Mouse (Mus musculus) embryo, embryonic 10.5 days (tissue): ENCODE measurements around the gene AC129217.1.

Source experiments
- DNase-seq: peaks from one replicate; pipeline ENCODE4 v3.0.0-alpha.2; 2015; ENCODE audit warnings: low spot score

Gene AC129217.1

GRCm38 (mm10) chr19:8870838-8871237 lies 41.3 kb downstream of the AC129217.1 start:
- no peak for DNase-seq

- DNase-seq: peak; percentile 99
Measured at GRCm38 (mm10) chr19:8871267-8872186, 42.0 kb downstream of the AC129217.1 start, which contains the start of gene Ubxn1. Gene Ubxn1 (plus strand): TSS chr19:8871496.

- DNase-seq: no peak
Measured at GRCm38 (mm10) chr19:8872266-8872840, 42.8 kb downstream of the AC129217.1 start.

GRCm38 (mm10) chr19:8875031-8875430 lies 45.5 kb downstream of the AC129217.1 start:
- no peak for DNase-seq

DNA sequence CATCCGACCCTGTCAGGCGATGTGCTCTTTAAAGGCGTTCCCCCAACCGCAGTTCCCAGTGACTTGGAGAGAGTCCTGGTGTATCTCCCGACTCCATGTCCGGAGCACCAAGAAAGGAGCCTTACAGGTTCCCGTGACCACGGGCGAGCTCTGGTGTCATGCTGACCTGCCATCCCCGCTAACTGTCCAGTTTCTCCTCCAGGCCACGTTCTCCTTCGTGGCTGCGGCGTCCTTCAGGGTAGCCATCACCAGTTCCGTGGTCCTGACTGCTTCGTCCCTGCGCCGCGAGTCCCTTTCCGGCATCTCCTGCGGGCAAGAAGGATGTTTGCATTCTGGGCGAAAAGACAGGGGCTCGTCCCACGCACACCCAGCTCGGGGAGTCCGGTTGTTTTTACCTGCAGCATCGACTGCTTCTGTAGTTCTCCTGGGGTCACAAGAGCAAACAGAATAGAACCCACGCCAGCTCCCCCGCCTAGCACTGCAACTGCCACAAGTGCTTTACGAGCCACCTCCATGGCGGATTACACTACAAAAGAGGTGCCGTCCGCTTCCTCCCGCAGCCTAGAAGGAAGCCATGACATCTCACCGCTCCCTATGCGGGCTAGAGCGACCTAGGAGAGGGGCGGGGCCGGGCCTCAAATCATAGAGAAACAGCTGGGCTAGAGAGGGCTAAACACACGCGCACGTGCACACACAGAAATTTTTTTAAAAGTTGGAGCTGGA lies 50.9 kb downstream of the AC129217.1 start, which contains the start of gene Uqcc3:
Gene Uqcc3, minus strand, starts transcription at position 613 of the 723 bp plus-strand sequence.
- peak; percentile 96 for DNase-seq

DNA sequence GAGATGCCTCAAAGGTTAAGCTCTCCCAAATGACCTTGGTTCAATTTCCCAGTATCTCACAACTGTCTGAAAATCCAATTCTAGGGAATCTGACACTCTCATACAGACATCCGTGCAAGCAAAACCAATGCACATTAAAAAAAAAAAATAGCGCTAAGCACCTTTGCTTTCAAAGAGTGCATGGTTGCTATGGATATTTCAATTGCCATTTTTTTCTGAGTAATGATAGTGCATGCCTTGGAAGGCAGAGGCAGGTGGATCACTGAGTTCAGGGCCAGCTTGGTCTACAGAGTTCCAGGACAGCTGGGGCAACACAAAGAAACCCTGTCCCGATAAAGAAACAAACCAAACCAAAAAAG lies 51.4 kb downstream of the AC129217.1 start:
- DNase-seq: no peak

DNA sequence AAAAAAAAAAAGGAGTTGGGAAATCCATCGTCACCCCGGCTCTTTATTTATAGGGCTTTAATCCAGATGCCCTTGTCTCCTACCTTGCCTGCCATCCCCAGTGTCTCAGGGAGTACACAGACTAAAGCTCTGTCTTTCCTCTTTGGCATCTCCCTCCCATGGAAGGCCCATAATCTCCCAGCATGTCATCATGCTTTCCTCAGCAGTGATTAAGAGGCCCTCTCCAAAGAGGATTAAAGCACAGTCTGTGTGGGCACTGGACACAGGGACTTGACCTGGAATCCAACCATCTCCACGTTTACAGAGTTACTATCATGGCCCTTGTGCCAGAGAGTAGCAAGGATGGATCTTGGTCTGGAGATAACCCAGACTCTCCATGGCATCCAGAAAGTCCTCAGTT lies 54.0 kb downstream of the AC129217.1 start, which contains the start of the genes Lbhd1 and Gm49403:
Gene Lbhd1, plus strand, starts transcription at position 117 of the 400 bp plus-strand sequence.
Gene Gm49403, plus strand, starts transcription at position 315 of the 400 bp plus-strand sequence.
- no peak for DNase-seq

GRCm38 (mm10) chr19:8886916-8887584 lies 57.5 kb downstream of the AC129217.1 start:
- no peak for DNase-seq

DNA sequence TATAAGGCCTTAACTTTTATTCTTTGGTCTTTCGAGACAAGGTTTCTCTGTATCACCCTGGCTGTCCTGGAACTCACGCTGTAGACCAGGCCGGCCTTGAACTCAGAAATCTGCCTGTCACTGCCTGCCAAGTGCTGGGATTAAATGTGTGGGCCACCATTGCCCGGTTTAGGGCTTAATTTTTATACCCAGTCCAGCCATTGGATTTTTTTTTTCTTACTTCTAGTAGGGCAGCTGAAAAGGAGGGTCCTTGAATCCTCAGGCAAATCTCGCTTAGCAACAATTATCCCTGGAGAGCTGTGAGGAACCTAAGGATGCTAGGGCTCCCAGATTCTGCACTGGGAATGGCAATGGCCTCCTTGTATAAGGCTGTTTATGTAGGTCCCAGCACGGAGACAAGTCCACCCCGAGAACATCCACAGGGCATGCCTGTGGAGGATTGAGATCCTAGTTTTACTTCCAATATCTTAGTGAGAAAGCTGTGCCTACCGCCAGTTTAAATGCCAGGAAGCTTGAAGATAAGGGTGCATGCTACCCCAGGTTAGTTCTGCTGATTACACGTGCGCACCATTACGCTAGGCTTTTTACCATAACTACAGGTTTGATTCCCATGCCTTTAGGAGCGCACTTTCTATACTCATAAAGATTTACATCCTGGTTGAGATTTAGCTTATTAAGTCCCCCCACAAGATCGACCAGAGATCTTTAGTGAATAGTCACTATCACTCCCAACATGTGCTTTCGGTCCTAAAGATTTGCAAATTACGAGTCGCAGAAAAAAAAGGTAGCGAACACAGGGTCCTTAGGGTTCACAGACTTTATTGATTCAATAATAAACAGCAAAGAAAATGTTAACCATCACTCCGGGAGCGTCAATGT lies 58.3 kb downstream of the AC129217.1 start:
- peak; percentile 34 for DNase-seq

GRCm38 (mm10) chr19:8888511-8889385 lies 59.2 kb downstream of the AC129217.1 start, which contains the start of the genes 1810009A15Rik and Gm49416:
Gene 1810009A15Rik (plus strand): TSS chr19:8888853.
Gene Gm49416 (plus strand): TSS chr19:8888926.
- DNase-seq: peak; percentile 99
